Mouse (Mus musculus) myocyte (in vitro differentiated cells): Measurements from ENCODE around the gene Olfr1537. TPM values are rescaled to one million over a fixed set of nuclear protein-coding genes. Genes with fewer than 3 reads are reported as not detected.

ENCODE experiments used
- H3K27me3 ChIP-seq: one replicate; pipeline ENCODE4 v1.6.1; 2011; ENCODE audit not compliant: control insufficient read depth, insufficient read depth, insufficient read length
- H3K36me3 ChIP-seq: one replicate; pipeline ENCODE4 v1.6.1; 2011; ENCODE audit not compliant: control insufficient read depth, insufficient read depth
- H3K4me2 ChIP-seq: one replicate; pipeline ENCODE4 v1.6.1; 2011; ENCODE audit warnings: low read depth, control low read depth
- H3K4me3 ChIP-seq: one replicate; pipeline ENCODE4 v1.5.1; 2011; ENCODE audit warnings: mild to moderate bottlenecking, control low read depth, moderate library complexity
- H3K79me2 ChIP-seq: one replicate; pipeline ENCODE4 v1.6.1; 2011; ENCODE audit not compliant: control insufficient read depth, insufficient read depth
- H3ac ChIP-seq: one replicate; pipeline ENCODE4 v1.6.1; 2011; ENCODE audit not compliant: control insufficient read depth, insufficient read length
- CEBPB ChIP-seq: IDR thresholded peaks from 2 replicates; pipeline ENCODE4 v1.6.1; 2011; ENCODE audit warnings: mild to moderate bottlenecking, moderate library complexity; ENCODE audit not compliant: poor library complexity, insufficient read depth, severe bottlenecking
- E2F4 ChIP-seq: IDR thresholded peaks from one replicate; pipeline ENCODE4 v1.6.1; 2011; ENCODE audit warnings: mild to moderate bottlenecking, control low read depth, moderate library complexity; ENCODE audit not compliant: insufficient read depth
- MAX ChIP-seq: IDR thresholded peaks from one replicate; pipeline ENCODE4 v1.6.1; 2011; ENCODE audit warnings: low read depth, mild to moderate bottlenecking, control low read depth
- MYOD1 ChIP-seq, 3 experiments: IDR thresholded peaks; one replicate each; pipeline ENCODE4 v1.6.1; 2011; ENCODE audit warnings: control low read depth in 2 of 3, low read depth in 2 of 3, mild to moderate bottlenecking in 2 of 3, moderate library complexity in 1 of 3; ENCODE audit not compliant: insufficient read length in 2 of 3, control insufficient read depth in 1 of 3
- MYOG ChIP-seq, 3 experiments: IDR thresholded peaks; one replicate each; pipeline ENCODE4 v1.6.1; 2011; ENCODE audit warnings: control low read depth in 2 of 3, low read depth in 2 of 3, mild to moderate bottlenecking in 2 of 3; ENCODE audit not compliant: insufficient read length in 2 of 3, control insufficient read depth in 1 of 3, insufficient read depth in 1 of 3
- POLR2A ChIP-seq: IDR thresholded peaks from one replicate; pipeline ENCODE4 v1.6.1; 2011; ENCODE audit warnings: low read depth, mild to moderate bottlenecking, control low read depth, moderate library complexity; ENCODE audit not compliant: insufficient read length
- POLR2AphosphoS2 ChIP-seq: IDR thresholded peaks from one replicate; pipeline ENCODE4 v1.6.1; 2011; ENCODE audit warnings: low read depth, control low read depth; ENCODE audit not compliant: insufficient read length
- REST ChIP-seq: IDR thresholded peaks from one replicate; pipeline ENCODE4 v1.6.1; 2011; ENCODE audit warnings: mild to moderate bottlenecking, control low read depth, moderate library complexity; ENCODE audit not compliant: insufficient read depth, insufficient read length
- SRF ChIP-seq: IDR thresholded peaks from one replicate; pipeline ENCODE4 v1.6.1; 2011; ENCODE audit warnings: low read depth; ENCODE audit not compliant: control insufficient read depth, insufficient read length
- TCF12 ChIP-seq: IDR thresholded peaks from one replicate; pipeline ENCODE4 v1.6.1; 2011; ENCODE audit warnings: mild to moderate bottlenecking, control low read depth; ENCODE audit not compliant: poor library complexity, insufficient read depth, severe bottlenecking
- TCF3 ChIP-seq: IDR thresholded peaks from one replicate; pipeline ENCODE4 v1.6.1; 2011; ENCODE audit warnings: low read depth, control low read depth; ENCODE audit not compliant: insufficient read length
- USF1 ChIP-seq: IDR thresholded peaks from one replicate; pipeline ENCODE4 v1.6.1; 2011; ENCODE audit warnings: low read depth, mild to moderate bottlenecking, control low read depth, moderate library complexity
- polyA plus RNA-seq: library from polyadenylated mRNA; unstranded; fragments of >200 nt; fragmentation: generic; extraction: Trizol; gene quantifications from one replicate; pipeline ENCODE4 v1.2.1, GENCODE M21; 2012; ENCODE audit warnings: missing spikeins

The Olfr1537 gene
- not detected for polyA plus RNA-seq

- no peak within 1 kb of the TSS for H3K4me3 ChIP-seq
- no peak within 1 kb of the TSS for H3K4me2 ChIP-seq
- no peaks in the 10 kb centered on the region for H3K36me3 ChIP-seq
- TF ChIP-seq POLR2AphosphoS2 (no peak), TCF12 (no peak), CEBPB (no peak), MYOD1 (IDR thresholded peaks at IDR 0.05; ENCODE audit: control insufficient read depth in 1 of 3, insufficient read length in 2 of 3, low read depth in 2 of 3) (no peak), USF1 (no peak), MYOG (IDR thresholded peaks at IDR 0.05; ENCODE audit: control insufficient read depth in 1 of 3, insufficient read depth in 1 of 3, insufficient read length in 2 of 3, low read depth in 2 of 3) (no peak), REST (no peak), E2F4 (no peak), TCF3 (no peak), POLR2A (no peak)
- H3K27me3 ChIP-seq = no peaks in the 10 kb centered on the region
- H3ac ChIP-seq = no peak within 1 kb of the TSS
- no peaks in the 10 kb centered on the region for H3K79me2 ChIP-seq
Observed at GRCm38 (mm10) chr9:39249894-39250293, at the start of gene Olfr1537. Gene Olfr1537, minus strand, starts transcription at chr9:39249994.

GRCm38 (mm10) chr9:39287136-39287535 lies 37.3 kb upstream of the Olfr1537 start:
- H3K27me3 ChIP-seq = no peaks in the 10 kb centered on the region
- no peaks in the 10 kb centered on the region for H3K79me2 ChIP-seq
- H3ac ChIP-seq = no peak overlapping the region
- TF ChIP-seq POLR2A (no peak), SRF (no peak), USF1 (no peak), MAX (no peak), TCF3 (no peak), TCF12 (no peak), CEBPB (no peak), POLR2AphosphoS2 (no peak), MYOG (IDR thresholded peaks at IDR 0.05; ENCODE audit: control insufficient read depth in 1 of 3, insufficient read depth in 1 of 3, insufficient read length in 2 of 3, low read depth in 2 of 3) (no peak), MYOD1 (IDR thresholded peaks at IDR 0.05; ENCODE audit: control insufficient read depth in 1 of 3, insufficient read length in 2 of 3, low read depth in 2 of 3) (no peak), E2F4 (no peak), REST (no peak)
- no peaks in the 10 kb centered on the region for H3K36me3 ChIP-seq
- no peak overlapping the region for H3K4me2 ChIP-seq
- no peak overlapping the region for H3K4me3 ChIP-seq

- H3K27me3 ChIP-seq = no peaks in the 10 kb centered on the region
- H3K4me3 ChIP-seq = no peak within 1 kb of the TSS
- no peaks in the 10 kb centered on the region for H3K36me3 ChIP-seq
- H3K79me2 ChIP-seq = no peaks in the 10 kb centered on the region
- TF ChIP-seq MYOD1 (IDR thresholded peaks at IDR 0.05; ENCODE audit: control insufficient read depth in 1 of 3, insufficient read length in 2 of 3, low read depth in 2 of 3) = no peak
- no peak for TF ChIP-seq MYOG (IDR thresholded peaks at IDR 0.05; ENCODE audit: control insufficient read depth in 1 of 3, insufficient read depth in 1 of 3, insufficient read length in 2 of 3, low read depth in 2 of 3)
- no peak for TF ChIP-seq POLR2AphosphoS2
- no peak for TF ChIP-seq SRF
- no peak for TF ChIP-seq E2F4
- no peak for TF ChIP-seq REST
- no peak for TF ChIP-seq USF1
- TF ChIP-seq POLR2A = no peak
- TF ChIP-seq TCF3 = no peak
- no peak for TF ChIP-seq TCF12
- H3K4me2 ChIP-seq = no peak within 1 kb of the TSS
- no peak within 1 kb of the TSS for H3ac ChIP-seq
Observed at GRCm38 (mm10) chr9:39276718-39277117, 26.9 kb upstream of the Olfr1537 start, which contains the start of gene Olfr945. Gene Olfr945, minus strand, starts transcription at chr9:39276818.

- Histone ChIP-seq H3K79me2 (no peaks in the 10 kb centered on the region), H3K36me3 (no peaks in the 10 kb centered on the region), H3K4me3 (no peak within 1 kb of the TSS), H3ac (no peak within 1 kb of the TSS), H3K4me2 (no peak within 1 kb of the TSS), H3K27me3 (no peaks in the 10 kb centered on the region)
- TF ChIP-seq TCF3 (no peak), USF1 (no peak), SRF (no peak)
Observed at GRCm38 (mm10) chr9:39201620-39202019, 48.2 kb downstream of the Olfr1537 start, which contains the start of gene Olfr944. Gene Olfr944, plus strand, starts transcription at chr9:39201920.

Other genes starting within 250 kb of the Olfr1537 start
- gene Olfr146, start 226.6 kb downstream of the Olfr1537 start, polyA plus RNA-seq = not detected
- not detected for gene Olfr937, start 185.0 kb downstream of the Olfr1537 start, polyA plus RNA-seq
- not detected for gene Olfr938, start 171.1 kb downstream of the Olfr1537 start, polyA plus RNA-seq
- not detected for gene Olfr27, start 121.9 kb downstream of the Olfr1537 start, polyA plus RNA-seq
- gene Olfr943, start 83.7 kb downstream of the Olfr1537 start, polyA plus RNA-seq = not detected
- gene Olfr944, start 48.1 kb downstream of the Olfr1537 start, polyA plus RNA-seq = not detected
- gene Olfr945, start 26.8 kb upstream of the Olfr1537 start, polyA plus RNA-seq = not detected
- not detected for gene Olfr948, start 76.1 kb upstream of the Olfr1537 start, polyA plus RNA-seq
- gene Olfr951, start 137.4 kb upstream of the Olfr1537 start, polyA plus RNA-seq = not detected
- gene Olfr952, start 177.2 kb upstream of the Olfr1537 start, polyA plus RNA-seq = not detected
- gene Olfr954, start 206.7 kb upstream of the Olfr1537 start, polyA plus RNA-seq = not detected
- gene Olfr955, start 221.9 kb upstream of the Olfr1537 start, polyA plus RNA-seq = not detected
- gene Olfr44, start 244.0 kb upstream of the Olfr1537 start, polyA plus RNA-seq = not detected